Mouse (Mus musculus) stomach, postnatal 0 days (tissue): ENCODE data around the gene Cd200. TPM values are rescaled to one million over a fixed set of nuclear protein-coding genes. Genes with fewer than 3 reads are reported as not detected.

Source experiments
- ATAC-seq: fragments of 200-750 bp; cut with Nextera tagmentation; 2 replicates; pipeline ENCODE4 v1.8.0; 2017; ENCODE audit not compliant: low FRiP score, low TSS enrichment
- DNase-seq: peaks from one replicate; pipeline ENCODE4 v3.0.0-alpha.2; 2016; ENCODE audit warnings: low spot score
- H3K27ac ChIP-seq: fragments of 300-500 bp; sonication (generic); replicated peaks from 2 replicates; pipeline ENCODE4 v1.5.1; 2014; ENCODE audit warnings: mild to moderate bottlenecking, control low read depth
- H3K27me3 ChIP-seq: fragments of 300-500 bp; sonication (generic); 2 replicates; pipeline ENCODE4 v1.6.1; 2014; ENCODE audit warnings: low read length; ENCODE audit not compliant: control insufficient read depth, insufficient read depth
- H3K36me3 ChIP-seq: fragments of 300-500 bp; sonication (generic); 2 replicates; pipeline ENCODE4 v1.6.1; 2014; ENCODE audit warnings: low read length, mixed read lengths; ENCODE audit not compliant: control insufficient read depth, insufficient read depth
- H3K4me1 ChIP-seq: fragments of 300-500 bp; sonication (generic); replicated peaks from 2 replicates; pipeline ENCODE4 v1.6.1; 2014; ENCODE audit warnings: antibody characterized with exemption; ENCODE audit not compliant: control insufficient read depth, insufficient read depth
- H3K4me2 ChIP-seq: fragments of 300-500 bp; sonication (generic); replicated peaks from 2 replicates; pipeline ENCODE4 v1.6.1; 2014; ENCODE audit warnings: low read depth, mild to moderate bottlenecking, control low read depth, moderate library complexity
- H3K4me3 ChIP-seq: fragments of 300-500 bp; sonication (generic); 2 replicates; pipeline ENCODE4 v1.5.1; 2014; ENCODE audit warnings: low read depth, low read length, control low read depth
- H3K9ac ChIP-seq: fragments of 300-500 bp; sonication (generic); 2 replicates; pipeline ENCODE4 v1.6.1; 2014; ENCODE audit warnings: mild to moderate bottlenecking, low read length, control low read depth, mixed read lengths
- H3K9me3 ChIP-seq: fragments of 300-500 bp; sonication (generic); 2 replicates; pipeline ENCODE4 v1.6.1; 2016; ENCODE audit warnings: low read length; ENCODE audit not compliant: control insufficient read depth
- CTCF ChIP-seq: IDR thresholded peaks from 2 replicates; pipeline ENCODE4 v1.5.1; 2016; ENCODE audit warnings: antibody characterized with exemption, low read depth, mild to moderate bottlenecking, moderate library complexity
- EP300 ChIP-seq: optimal IDR thresholded peaks from 2 replicates; pipeline ENCODE3; 2016; ENCODE audit warnings: antibody characterized with exemption
- WGBS: fragments of 180-500 bp; shearing (Covaris S2); extraction: QIAGEN DNeasy Blood & Tissue Kit; methylation state at CpG from one replicate; pipeline ENCODE4 v1.1.7; 2014; 5-methylcytosine and 5-hydroxymethylcytosine counted together
- polyA plus RNA-seq: library from polyadenylated mRNA; unstranded; fragments of >200 nt; fragmentation: Nextera tagmentation; extraction: Ambion mirVana; gene quantifications from 2 replicates; pipeline ENCODE4 v1.2.1, GENCODE M21; 2015

Gene Cd200
- polyA plus RNA-seq, 1 experiment from 2014 or later, result 87.8 TPM

DNA sequence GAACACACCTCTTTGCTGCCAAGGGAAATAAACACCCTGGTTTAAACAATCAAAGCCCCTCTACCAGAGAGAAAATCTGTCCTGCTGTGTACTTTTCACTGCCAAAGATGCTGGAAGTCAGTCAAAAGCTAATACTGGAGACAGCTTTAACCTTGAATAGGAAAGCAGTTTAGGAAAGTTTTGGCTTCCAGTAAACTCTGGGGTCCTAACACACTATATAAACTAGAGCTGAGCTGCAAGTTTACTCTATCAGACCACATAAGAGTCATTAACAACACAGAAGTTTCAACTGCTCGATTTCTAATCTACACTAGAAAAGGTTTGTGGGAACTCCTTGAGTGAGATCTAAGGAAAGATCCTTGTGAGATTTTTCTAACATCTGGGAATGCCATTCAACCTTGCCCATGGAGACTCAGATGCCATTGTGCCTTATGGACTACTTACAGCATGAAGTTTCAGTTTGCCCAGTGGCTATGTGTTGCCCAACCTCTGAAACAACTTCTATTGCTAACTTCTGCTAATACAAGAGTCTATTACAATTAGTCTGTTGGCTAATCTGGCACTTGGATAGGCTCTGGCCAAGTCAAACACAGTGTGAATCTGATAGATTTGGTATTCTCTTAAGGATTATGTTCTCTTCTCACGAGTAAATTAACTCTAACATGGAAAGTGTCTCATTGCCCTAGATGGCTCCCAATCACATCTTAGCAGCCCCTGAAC lies 33.2 kb downstream of the Cd200 start:
- H3K9ac ChIP-seq, result no peak overlapping the region
- H3K27ac ChIP-seq, result no peak overlapping the region
- no peaks in the 10 kb centered on the region for H3K4me1 ChIP-seq
- H3K4me2 ChIP-seq, result no peak overlapping the region
- no peak for TF ChIP-seq EP300
- no peak for TF ChIP-seq CTCF
- H3K27me3 ChIP-seq, result no peaks in the 10 kb centered on the region
- no peaks in the 10 kb centered on the region for H3K36me3 ChIP-seq
- ATAC-seq, result no peak
- DNase-seq, result no peak
- 39% methylated on average over 2 of the region's 2 CpGs for WGBS
- no peaks in the 10 kb centered on the region for H3K9me3 ChIP-seq
- H3K4me3 ChIP-seq, result no peak overlapping the region

DNA sequence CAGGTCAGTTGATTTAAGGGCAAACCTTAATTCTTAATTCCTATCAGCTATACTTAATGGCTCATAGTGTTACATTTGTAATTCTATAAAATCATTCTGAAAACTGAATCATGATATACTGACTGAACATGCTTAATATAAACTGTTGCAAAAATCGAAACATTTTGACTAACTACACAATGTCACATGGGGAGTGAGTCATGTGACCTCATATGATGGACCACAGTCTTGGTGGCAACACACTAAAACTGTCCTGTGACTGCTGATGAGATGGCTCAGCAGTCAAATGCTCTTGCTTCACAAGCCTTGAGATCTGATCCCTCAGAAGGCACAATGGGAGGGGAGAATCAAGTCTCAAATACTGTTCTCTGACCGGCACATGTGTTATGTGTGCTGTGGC lies 34.8 kb downstream of the Cd200 start:
- H3K9me3 ChIP-seq, result no peaks in the 10 kb centered on the region
- no peaks in the 10 kb centered on the region for H3K27me3 ChIP-seq
- no peaks in the 10 kb centered on the region for H3K36me3 ChIP-seq
- H3K4me3 ChIP-seq, result no peak overlapping the region
- TF ChIP-seq CTCF (no peak), EP300 (no peak)
- H3K9ac ChIP-seq, result no peak overlapping the region
- H3K4me1 ChIP-seq, result no peaks in the 10 kb centered on the region
- DNase-seq (no peak), ATAC-seq (no peak)
- H3K27ac ChIP-seq, result no peak overlapping the region
- 72% methylated on average over 2 of the region's 2 CpGs for WGBS
- no peak overlapping the region for H3K4me2 ChIP-seq

DNA sequence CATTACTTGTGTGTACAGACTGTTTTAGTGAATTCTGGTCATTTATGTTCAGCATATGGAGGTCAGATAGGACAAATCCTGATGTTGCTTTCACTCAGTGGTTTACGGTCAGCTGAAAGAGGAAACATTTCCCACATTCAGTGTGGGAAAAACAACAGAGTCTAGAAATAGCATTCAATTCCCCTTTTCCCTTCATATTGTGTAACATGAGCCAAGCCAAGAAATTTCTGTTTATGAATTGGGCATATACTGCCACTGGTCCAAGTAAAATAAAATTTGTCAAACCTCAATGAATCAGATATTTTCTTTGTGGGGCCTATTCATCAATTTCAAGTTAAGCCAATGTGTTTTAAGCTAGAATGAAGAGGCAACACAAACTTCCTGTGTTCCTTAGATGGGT lies 37.8 kb downstream of the Cd200 start:
- no peak overlapping the region for H3K27ac ChIP-seq
- H3K9me3 ChIP-seq, result no peaks in the 10 kb centered on the region
- no peak overlapping the region for H3K9ac ChIP-seq
- H3K4me2 ChIP-seq, result no peak overlapping the region
- no peaks in the 10 kb centered on the region for H3K27me3 ChIP-seq
- DNase-seq, result no peak
- H3K4me3 ChIP-seq, result no peak overlapping the region
- 74% methylated on average over 1 of the region's 1 CpGs for WGBS
- no peaks in the 10 kb centered on the region for H3K36me3 ChIP-seq
- no peak for ATAC-seq
- TF ChIP-seq EP300, result no peak
- TF ChIP-seq CTCF, result no peak
- no peaks in the 10 kb centered on the region for H3K4me1 ChIP-seq

DNA sequence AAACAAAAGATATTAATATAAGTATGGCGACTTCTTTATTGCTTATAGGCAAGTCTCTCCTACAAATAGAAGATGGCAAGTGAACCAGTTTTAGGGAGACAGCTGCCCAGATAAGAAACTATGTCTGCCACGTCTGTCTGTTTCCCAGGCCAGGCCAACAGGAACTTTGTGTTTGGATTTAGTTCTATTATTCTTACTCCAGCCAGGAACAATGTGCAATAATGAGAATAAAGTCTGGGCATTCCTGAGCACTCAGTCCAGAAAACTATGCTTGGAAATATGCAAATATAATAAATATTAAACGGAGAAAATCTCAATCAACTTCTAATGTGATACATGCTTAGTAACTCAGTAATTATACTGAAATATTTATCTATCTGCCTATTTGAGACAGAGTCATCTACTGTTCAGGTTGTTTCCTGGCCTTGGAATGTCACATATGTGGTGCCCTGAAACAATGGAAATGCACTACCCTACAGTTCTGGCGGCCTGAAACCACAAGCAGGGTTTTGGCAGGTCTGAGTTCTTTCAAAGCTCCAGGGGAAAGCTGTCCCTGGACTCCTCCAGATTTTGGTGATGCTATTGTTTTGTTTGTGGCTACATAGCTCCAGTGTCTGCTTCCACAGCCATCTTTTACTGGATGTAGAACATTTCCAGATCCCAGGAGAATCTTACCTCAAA lies 39.4 kb downstream of the Cd200 start:
- Histone ChIP-seq H3K4me1 (no peaks in the 10 kb centered on the region), H3K36me3 (no peaks in the 10 kb centered on the region), H3K27ac (no peak overlapping the region), H3K27me3 (no peaks in the 10 kb centered on the region), H3K4me2 (no peak overlapping the region), H3K9me3 (no peaks in the 10 kb centered on the region), H3K9ac (no peak overlapping the region), H3K4me3 (no peak overlapping the region)
- TF ChIP-seq EP300 (no peak), CTCF (no peak)
- DNase-seq (no peak), ATAC-seq (no peak)
- 67% methylated on average over 4 of the region's 4 CpGs for WGBS

DNA sequence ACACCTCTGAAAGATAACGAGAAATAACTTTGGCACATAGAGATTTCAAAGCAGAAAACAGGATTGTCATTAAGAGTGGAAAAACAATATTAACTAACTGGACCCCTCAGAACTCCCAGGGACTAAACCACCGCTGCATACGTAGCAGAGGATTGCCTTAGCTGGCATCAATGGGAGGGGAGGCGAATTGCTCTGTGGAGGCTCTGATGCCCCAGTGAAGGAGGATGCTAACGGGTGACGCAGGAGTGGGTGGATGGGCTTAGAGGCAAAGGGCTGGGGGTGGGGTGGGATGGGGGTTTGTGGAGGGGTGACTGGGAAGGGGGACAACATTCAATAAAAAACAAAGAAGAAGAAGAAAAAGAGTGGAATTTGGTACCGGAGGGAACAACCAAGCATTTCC lies 42.7 kb downstream of the Cd200 start:
- TF ChIP-seq CTCF, result no peak
- no peak for TF ChIP-seq EP300
- Histone ChIP-seq H3K27ac (no peak overlapping the region), H3K4me2 (no peak overlapping the region), H3K9ac (no peak overlapping the region), H3K36me3 (no peaks in the 10 kb centered on the region), H3K4me1 (no peaks in the 10 kb centered on the region), H3K27me3 (no peaks in the 10 kb centered on the region), H3K4me3 (no peak overlapping the region), H3K9me3 (no peaks in the 10 kb centered on the region)
- 71% methylated on average over 7 of the region's 7 CpGs for WGBS
- ATAC-seq (no peak), DNase-seq (no peak)

DNA sequence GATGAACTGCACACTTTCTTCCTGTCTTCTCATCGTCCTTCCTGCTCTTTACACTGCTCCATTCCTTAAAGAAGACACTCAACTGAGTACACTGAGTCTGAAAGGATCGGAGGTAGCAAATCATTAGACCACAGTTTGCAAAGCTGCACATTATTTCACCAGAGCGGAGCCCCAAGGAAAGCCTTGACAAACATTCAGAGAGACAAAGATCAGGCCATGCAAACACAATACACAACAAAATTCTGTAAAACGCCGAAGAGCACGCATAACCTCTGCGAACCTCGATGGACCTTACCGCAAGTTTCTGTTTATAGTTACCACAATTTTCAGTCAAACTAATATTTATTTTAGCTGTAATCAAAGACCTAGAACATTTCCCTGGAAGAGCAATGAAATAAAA lies 43.5 kb downstream of the Cd200 start:
- no peak for ATAC-seq
- Histone ChIP-seq H3K9ac (no peak overlapping the region), H3K27ac (no peak overlapping the region), H3K27me3 (no peaks in the 10 kb centered on the region), H3K9me3 (no peaks in the 10 kb centered on the region), H3K4me2 (no peak overlapping the region), H3K4me1 (no peaks in the 10 kb centered on the region), H3K36me3 (no peaks in the 10 kb centered on the region), H3K4me3 (no peak overlapping the region)
- TF ChIP-seq EP300, result no peak
- TF ChIP-seq CTCF, result no peak
- DNase-seq, result no peak
- WGBS, result 28% methylated on average over 9 of the region's 9 CpGs
